Mouse (Mus musculus) thymus, adult 2 months (tissue): Measurements from ENCODE around the gene Cd163l1. TPM values are rescaled to one million over a fixed set of nuclear protein-coding genes. Genes with fewer than 3 reads are reported as not detected.

Experiments
- DNase-seq: peaks from one replicate; pipeline ENCODE4 v3.0.0; 2021
- H3K27ac ChIP-seq: fragments of 200-500 bp; 2 replicates; pipeline ENCODE4 v1.5.1; 2012; ENCODE audit warnings: low read length, control low read depth; ENCODE audit not compliant: control insufficient read depth, insufficient read depth
- H3K27me3 ChIP-seq: fragments of 200-500 bp; 2 replicates; pipeline ENCODE4 v1.6.1; 2012; ENCODE audit warnings: mild to moderate bottlenecking, low read length, moderate library complexity, mixed read lengths; ENCODE audit not compliant: control insufficient read depth, insufficient read depth
- H3K36me3 ChIP-seq: fragments of 200-500 bp; 2 replicates; pipeline ENCODE4 v1.6.1; 2012; ENCODE audit warnings: mild to moderate bottlenecking, low read length, moderate library complexity; ENCODE audit not compliant: control insufficient read depth, insufficient read depth
- H3K4me1 ChIP-seq: fragments of 200-500 bp; replicated peaks from 2 replicates; pipeline ENCODE4 v1.6.1; 2012; ENCODE audit warnings: low read length; ENCODE audit not compliant: control insufficient read depth, insufficient read depth
- H3K4me3 ChIP-seq: fragments of 200-500 bp; 2 replicates; pipeline ENCODE4 v1.5.1; 2012; ENCODE audit warnings: mild to moderate bottlenecking, low read length, control low read depth, moderate library complexity; ENCODE audit not compliant: control insufficient read depth, insufficient read depth
- CTCF ChIP-seq: fragments of 200-500 bp; IDR thresholded peaks from 2 replicates; pipeline ENCODE4 v1.5.1; 2012; ENCODE audit warnings: mild to moderate bottlenecking, control low read depth, low read length, moderate library complexity, borderline replicate concordance; ENCODE audit not compliant: control insufficient read depth, poor library complexity, insufficient read depth; ENCODE audit errors: extremely low read depth
- POLR2A ChIP-seq: fragments of 200-500 bp; IDR thresholded peaks from 2 replicates; pipeline ENCODE4 v1.6.1; 2012; ENCODE audit warnings: mild to moderate bottlenecking, low read length, control low read depth, moderate library complexity; ENCODE audit not compliant: control insufficient read depth, poor library complexity, insufficient read depth; ENCODE audit errors: extremely low read depth
- WGBS: fragments of 180-500 bp; shearing (Covaris S2); methylation state at CpG from one replicate; pipeline ENCODE4 v1.1.7; 2018; 5-methylcytosine and 5-hydroxymethylcytosine counted together
- polyA plus RNA-seq: library from polyadenylated mRNA; depleted of rRNA; stranded (reverse); fragments of >200 nt; gene quantifications from 2 replicates; pipeline ENCODE4 v1.2.3, GENCODE M21; 2012

The Cd163l1 gene
- polyA plus RNA-seq, 1 experiment: 6.0 TPM

DNA sequence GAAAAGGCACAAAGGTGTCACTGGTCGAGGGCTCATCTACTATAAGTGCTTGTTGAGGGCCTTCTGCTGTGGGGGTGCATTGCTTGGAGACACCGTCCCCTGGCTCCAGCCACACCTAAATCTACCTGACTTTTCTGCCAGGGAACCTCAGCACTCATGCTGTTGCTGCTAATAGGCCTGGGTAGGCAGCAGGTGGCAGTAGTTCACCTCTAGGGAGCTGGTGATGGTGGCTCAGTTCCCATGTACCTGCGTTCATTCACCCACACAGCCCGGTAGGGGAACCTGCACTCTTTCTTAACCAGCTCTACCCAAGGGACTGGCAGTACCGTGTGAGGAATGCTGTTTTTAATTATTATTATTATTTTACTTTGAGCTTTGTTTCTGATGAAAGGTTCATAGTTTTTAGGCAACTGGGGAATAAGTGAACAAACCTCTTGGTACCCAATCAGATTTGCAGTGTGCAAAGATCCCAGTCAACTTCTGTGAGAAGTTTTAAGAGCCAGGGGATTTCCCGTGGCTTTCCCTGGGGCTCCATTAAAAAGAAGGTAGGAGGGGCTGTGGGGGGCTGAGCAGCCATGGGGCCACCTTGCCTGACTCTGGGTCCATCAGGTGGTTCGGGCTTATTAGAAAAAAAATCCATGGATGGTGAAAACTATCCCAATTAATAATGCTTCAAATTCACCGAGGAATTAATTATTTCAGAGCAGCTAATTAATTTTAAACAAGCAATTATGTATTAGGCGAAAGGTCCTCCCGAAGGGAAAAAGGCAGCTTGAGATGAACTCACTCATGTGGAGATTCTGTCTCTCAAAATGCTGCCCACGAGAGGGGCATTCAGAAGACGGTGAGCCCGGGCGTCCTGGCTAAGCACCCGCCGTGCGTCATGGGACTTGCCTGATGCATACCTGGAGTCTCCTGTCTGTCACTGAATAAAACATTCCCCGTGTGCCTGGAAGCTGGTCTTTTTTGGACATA lies 31.1 kb upstream of the Cd163l1 start:
- 67% methylated on average over 18 of the region's 18 CpGs for WGBS
- H3K27ac ChIP-seq: no peak overlapping the region
- TF ChIP-seq POLR2A (no peak), CTCF (0 out of 2 replicates have a peak, but pooled peaks have one; percentile 47)
- no peak overlapping the region for H3K4me3 ChIP-seq
- peak; percentile 51 for DNase-seq
- no peaks in the 10 kb centered on the region for H3K4me1 ChIP-seq
- no peaks in the 10 kb centered on the region for H3K27me3 ChIP-seq
- no peaks in the 10 kb centered on the region for H3K36me3 ChIP-seq

DNA sequence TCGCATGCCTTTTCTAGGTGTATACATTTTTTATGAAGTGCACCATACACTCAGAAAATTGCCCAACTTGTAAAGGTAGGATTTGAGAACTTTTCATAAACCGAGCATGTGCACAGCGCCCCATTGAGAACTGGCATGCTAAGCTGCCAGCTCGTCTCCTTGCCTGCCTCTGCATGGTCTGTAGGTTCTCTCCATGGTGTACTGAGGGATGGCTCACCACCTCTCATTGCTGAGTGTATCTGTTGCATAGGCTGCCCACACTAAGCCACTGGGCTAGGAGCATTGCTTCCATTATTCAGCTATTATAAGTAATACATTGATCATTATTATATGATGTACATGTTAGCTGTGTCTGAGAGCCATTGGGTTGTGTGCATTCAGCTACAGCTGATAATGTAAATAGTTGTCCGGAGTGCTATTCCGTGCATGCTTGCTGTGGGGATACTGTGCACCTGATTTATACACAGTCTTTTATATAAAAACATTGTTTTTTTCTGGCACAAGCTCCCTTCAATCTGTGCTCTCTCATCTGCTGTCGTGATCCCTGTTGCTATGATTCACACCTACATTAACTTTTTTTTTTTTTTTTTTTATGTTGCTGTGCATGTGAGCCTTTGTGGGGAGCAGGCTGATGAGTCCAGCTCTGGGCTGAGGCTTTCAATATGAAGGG lies 30.2 kb upstream of the Cd163l1 start:
- TF ChIP-seq POLR2A: no peak
- no peak for TF ChIP-seq CTCF
- Histone ChIP-seq H3K4me1 (peaks cover 4% of the 10 kb centered on the region), H3K36me3 (no peaks in the 10 kb centered on the region), H3K27ac (no peak overlapping the region), H3K27me3 (no peaks in the 10 kb centered on the region), H3K4me3 (no peak overlapping the region)
- WGBS: 87% methylated on average over 7 of the region's 7 CpGs
- no peak for DNase-seq

DNA sequence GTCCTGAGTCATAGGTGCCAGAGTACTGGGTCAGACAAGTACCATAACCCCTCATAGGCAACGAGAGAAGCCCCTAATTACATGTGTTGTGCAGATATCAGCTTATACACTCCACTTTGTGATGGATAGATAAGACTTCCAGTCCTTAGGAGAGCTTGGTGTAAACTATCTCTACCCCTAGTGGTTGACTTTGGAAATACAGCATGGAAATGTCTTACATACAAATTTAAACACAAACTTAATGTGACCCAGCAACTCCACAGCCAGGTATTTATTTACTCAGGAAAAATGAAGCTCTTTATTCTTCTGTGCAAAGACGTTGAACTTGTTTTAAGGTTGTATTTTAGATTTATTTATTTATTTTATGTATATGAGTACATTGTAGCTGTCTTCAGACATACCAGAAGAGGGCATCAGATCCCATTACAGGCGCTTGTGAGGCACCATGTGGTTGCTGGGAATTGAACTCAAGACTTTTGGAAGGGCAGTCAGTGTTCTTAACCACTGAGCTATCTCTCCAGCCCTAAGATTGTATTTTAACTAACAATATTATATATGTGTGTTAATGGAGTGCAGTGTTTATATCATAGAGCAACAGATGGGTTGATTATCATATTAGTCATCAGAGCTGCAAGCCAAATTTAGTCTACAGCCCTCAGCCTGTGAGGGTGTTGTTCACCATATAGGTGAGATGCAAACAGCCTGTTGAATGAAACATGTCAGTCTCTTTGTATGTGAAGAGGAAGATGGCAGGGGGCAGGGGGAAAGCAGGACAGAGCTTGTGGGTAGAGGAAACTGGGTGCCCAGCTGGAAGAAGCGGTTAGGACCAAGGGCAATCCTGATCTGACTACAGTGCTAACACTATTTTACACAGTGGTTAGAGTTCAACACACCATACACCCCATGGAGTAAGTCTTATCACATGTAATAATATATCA lies 29.4 kb upstream of the Cd163l1 start:
- no peaks in the 10 kb centered on the region for H3K36me3 ChIP-seq
- 58% methylated on average over 4 of the region's 4 CpGs for WGBS
- H3K27ac ChIP-seq: no peak overlapping the region
- no peak for TF ChIP-seq POLR2A
- no peak for TF ChIP-seq CTCF
- DNase-seq: no peak
- H3K4me3 ChIP-seq: no peak overlapping the region
- H3K27me3 ChIP-seq: no peaks in the 10 kb centered on the region
- H3K4me1 ChIP-seq: peaks cover 9% of the 10 kb centered on the region

DNA sequence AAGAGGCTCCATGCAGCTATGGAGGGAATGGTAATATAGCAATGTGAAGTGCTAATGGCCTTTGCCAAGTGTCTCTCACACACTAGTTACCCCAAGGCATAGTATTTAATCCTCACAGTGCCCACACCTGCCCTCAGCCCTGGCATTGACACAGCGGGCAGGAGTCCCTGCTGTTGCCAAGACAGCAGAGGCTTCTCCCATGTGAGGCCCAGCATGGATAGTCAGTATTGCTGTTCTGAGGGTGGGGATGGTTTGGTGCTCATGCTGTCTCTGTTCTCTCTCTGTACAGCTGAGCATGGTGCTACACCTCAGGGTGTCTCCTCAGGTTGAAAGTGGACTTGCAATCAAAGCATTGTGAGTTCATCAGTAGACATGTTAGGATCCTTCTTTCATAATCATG lies 27.6 kb upstream of the Cd163l1 start:
- Histone ChIP-seq H3K27me3 (no peaks in the 10 kb centered on the region), H3K27ac (no peak overlapping the region), H3K36me3 (no peaks in the 10 kb centered on the region), H3K4me3 (no peak overlapping the region), H3K4me1 (peaks cover 11% of the 10 kb centered on the region)
- TF ChIP-seq CTCF (no peak), POLR2A (no peak)
- WGBS: 91% methylated on average over 1 of the region's 1 CpGs
- DNase-seq: no peak

DNA sequence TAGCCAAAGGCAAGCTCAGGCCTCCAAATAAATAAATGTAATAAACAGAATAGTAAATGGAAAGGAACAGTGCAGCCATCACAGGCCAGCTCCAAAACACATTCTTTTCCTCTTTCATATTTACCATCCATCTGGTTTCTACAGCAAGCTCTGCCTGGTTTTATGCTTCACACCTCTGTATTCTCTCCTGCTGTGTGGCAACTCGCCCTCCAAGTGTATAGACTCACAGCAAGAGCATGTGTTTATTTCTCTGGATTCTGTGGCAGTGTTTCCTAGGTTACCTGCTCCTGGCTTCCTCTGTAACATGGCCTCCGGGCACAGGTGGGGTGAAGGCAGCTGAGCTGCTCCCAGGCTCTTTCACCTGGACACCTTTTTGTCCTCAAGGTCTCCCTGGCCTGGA lies 25.6 kb upstream of the Cd163l1 start:
- H3K27ac ChIP-seq: peak overlapping the region; percentile 46; the same call in 1 of the 2 replicates
- no peaks in the 10 kb centered on the region for H3K27me3 ChIP-seq
- H3K4me1 ChIP-seq: peaks cover 14% of the 10 kb centered on the region
- no peaks in the 10 kb centered on the region for H3K36me3 ChIP-seq
- no peak for DNase-seq
- no peak for TF ChIP-seq POLR2A
- no peak for TF ChIP-seq CTCF
- H3K4me3 ChIP-seq: no peak overlapping the region
- 17% methylated on average over 2 of the region's 2 CpGs for WGBS
